Mouse (Mus musculus): ENCODE data around the gene Ppm1a. TPM values are rescaled to one million over a fixed set of nuclear protein-coding genes. Genes with fewer than 3 reads are reported as not detected.

Gene Ppm1a
- 47.3 and 57.7 TPM in 2 replicates for polyA plus RNA-seq (2015; fragmentation: Nextera tagmentation; extraction: Ambion mirVana)

- no peaks in the 10 kb centered on the region for H3K27me3 ChIP-seq
- no peaks in the 10 kb centered on the region for H3K36me3 ChIP-seq
- no peak for ATAC-seq
- WGBS: 17% methylated on average over 4 of the region's 4 CpGs
- no peak within 1 kb of the TSS for H3K27ac ChIP-seq
- H3K4me2 ChIP-seq (replicated peaks): no peak within 1 kb of the TSS
- H3K9me3 ChIP-seq: no peaks in the 10 kb centered on the region
- H3K9ac ChIP-seq (replicated peaks): no peak within 1 kb of the TSS
- no peak within 1 kb of the TSS for H3K4me3 ChIP-seq (replicated peaks)
- H3K4me1 ChIP-seq (replicated peaks): peaks cover 13% of the 10 kb centered on the region
Observed at GRCm38 (mm10) chr12:72757086-72757485, at the start of gene Ppm1a. Gene Ppm1a (plus strand): TSS chr12:72757455.

DNA sequence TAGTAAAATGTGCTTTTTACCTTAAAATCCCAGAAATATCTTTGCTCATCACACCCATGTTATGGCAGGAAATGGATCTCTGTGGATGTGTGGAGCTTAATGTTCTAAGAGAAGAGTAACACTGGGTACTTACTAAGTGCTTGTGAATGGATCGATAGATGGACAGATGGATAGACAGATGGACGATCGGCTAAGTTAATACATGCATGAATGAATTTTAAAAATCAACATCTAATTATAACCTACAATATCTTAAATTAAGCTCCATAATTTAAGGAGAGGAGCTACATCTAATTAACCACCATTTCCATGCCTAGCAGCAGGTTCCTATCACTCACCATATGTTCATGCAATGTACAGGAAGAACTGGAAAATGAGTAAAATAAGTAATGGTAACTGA, 47.3 kb upstream of the Ppm1a start:
- ATAC-seq: no peak
- WGBS: 91% methylated on average over 3 of the region's 3 CpGs

DNA sequence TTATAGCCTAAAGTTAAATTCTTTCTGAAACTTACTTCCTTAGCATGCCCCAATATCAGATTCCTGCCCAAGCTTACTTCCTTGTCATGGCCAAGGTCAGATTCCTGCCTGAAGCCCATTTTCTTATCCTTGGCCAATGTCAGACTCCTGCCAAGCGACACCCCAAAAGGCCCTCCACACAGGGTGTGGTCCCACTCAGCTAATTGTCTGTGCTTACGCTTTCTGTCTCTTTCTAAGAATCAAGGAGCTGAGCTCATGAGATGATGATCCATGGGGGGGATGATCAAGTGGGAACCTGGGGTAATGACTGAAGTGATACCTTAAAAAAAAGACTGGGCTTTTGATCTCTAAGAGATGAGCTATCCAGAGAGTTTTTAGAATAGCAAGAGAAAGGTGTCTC, 42.4 kb upstream of the Ppm1a start:
- ATAC-seq: no peak
- WGBS: 92% methylated on average over 2 of the region's 2 CpGs
- H3K4me1 ChIP-seq (replicated peaks): no peaks in the 10 kb centered on the region
- no peak overlapping the region for H3K9ac ChIP-seq (replicated peaks)
- no peak overlapping the region for H3K27ac ChIP-seq
- no peak overlapping the region for H3K4me3 ChIP-seq (replicated peaks)
- H3K36me3 ChIP-seq: no peaks in the 10 kb centered on the region
- no peaks in the 10 kb centered on the region for H3K27me3 ChIP-seq
- H3K9me3 ChIP-seq: 0 out of 2 replicates have a peak, but pooled peaks cover 6% of the 10 kb centered on the region
- H3K4me2 ChIP-seq (replicated peaks): no peak overlapping the region

More for the DNA sequence above, 47.3 kb upstream of the Ppm1a start:
- Histone ChIP-seq H3K9me3 (0 out of 2 replicates have a peak, but pooled peaks cover 6% of the 10 kb centered on the region), H3K27me3 (no peaks in the 10 kb centered on the region), H3K27ac (no peak overlapping the region), H3K4me2 (replicated peaks) (no peak overlapping the region), H3K4me1 (replicated peaks) (no peaks in the 10 kb centered on the region), H3K4me3 (replicated peaks) (no peak overlapping the region), H3K9ac (replicated peaks) (no peak overlapping the region), H3K36me3 (no peaks in the 10 kb centered on the region)

- Histone ChIP-seq H3K9me3 (0 out of 2 replicates have a peak, but pooled peaks cover 6% of the 10 kb centered on the region), H3K36me3 (no peaks in the 10 kb centered on the region), H3K9ac (replicated peaks) (no peak overlapping the region), H3K4me1 (replicated peaks) (no peaks in the 10 kb centered on the region), H3K27me3 (no peaks in the 10 kb centered on the region), H3K4me2 (replicated peaks) (no peak overlapping the region), H3K4me3 (replicated peaks) (no peak overlapping the region), H3K27ac (no peak overlapping the region)
- 99% methylated on average over 9 of the region's 9 CpGs for WGBS
- no peak for ATAC-seq
Observed at GRCm38 (mm10) chr12:72715846-72716245, 41.4 kb upstream of the Ppm1a start.

DNA sequence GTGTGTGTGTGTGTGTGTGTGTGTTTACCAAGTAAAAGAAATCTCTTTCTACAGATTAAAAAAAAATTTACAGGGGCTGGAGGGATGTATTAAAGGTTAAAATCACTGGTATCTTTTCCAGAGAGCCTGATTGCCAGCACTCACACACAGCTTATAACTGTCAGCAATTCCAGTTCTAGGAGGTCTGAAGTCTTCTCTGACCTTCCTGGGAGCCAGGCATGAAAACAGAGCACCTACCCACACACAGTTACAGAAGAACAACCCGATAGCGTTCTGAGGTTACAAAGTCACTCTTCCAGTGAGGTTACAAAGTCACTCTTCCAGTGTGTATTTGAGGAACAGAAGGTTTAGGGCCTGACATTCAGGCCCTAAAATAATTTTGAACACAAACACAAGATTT, 38.2 kb upstream of the Ppm1a start:
- WGBS: 92% methylated on average over 2 of the region's 2 CpGs
- H3K9ac ChIP-seq (replicated peaks): no peak overlapping the region
- no peak for ATAC-seq
- H3K9me3 ChIP-seq: no peaks in the 10 kb centered on the region
- H3K4me1 ChIP-seq (replicated peaks): no peaks in the 10 kb centered on the region
- H3K36me3 ChIP-seq: no peaks in the 10 kb centered on the region
- H3K27ac ChIP-seq: no peak overlapping the region
- no peaks in the 10 kb centered on the region for H3K27me3 ChIP-seq
- H3K4me2 ChIP-seq (replicated peaks): no peak overlapping the region
- H3K4me3 ChIP-seq (replicated peaks): no peak overlapping the region

DNA sequence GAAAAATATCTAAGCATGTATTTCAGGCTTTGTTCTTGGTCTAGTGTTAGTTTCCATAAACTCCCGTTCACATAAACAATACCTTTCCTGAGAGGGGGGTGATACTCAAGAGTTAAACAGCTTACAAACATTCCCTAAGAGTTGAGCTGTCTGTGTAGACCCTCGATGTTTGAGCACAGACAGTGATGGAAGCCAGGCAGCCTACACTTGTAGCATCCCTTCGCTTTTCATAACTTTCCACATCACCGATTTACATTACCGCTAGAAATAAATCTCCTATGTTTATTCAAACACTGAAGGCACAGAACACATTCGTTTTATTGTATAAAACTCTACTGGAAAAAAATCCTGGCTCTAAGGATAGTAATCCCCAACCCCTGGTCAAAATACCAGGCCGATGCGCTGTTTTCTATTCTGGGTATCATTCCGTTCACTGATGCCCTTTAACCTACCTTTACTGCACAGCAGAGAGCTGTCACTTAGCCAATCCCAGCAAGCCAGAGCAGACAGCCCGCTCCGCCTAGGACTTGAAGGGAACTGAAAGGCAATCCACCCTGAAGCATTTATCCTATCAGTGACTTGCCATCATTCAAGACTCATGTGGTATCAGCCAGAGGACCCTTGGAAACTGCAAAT, 37.7 kb upstream of the Ppm1a start:
- Histone ChIP-seq H3K9ac (replicated peaks) (no peak overlapping the region), H3K4me1 (replicated peaks) (no peaks in the 10 kb centered on the region), H3K36me3 (no peaks in the 10 kb centered on the region), H3K27ac (no peak overlapping the region), H3K4me2 (replicated peaks) (no peak overlapping the region), H3K27me3 (no peaks in the 10 kb centered on the region), H3K9me3 (no peaks in the 10 kb centered on the region), H3K4me3 (replicated peaks) (no peak overlapping the region)
- 86% methylated on average over 11 of the region's 11 CpGs for WGBS
- no peak for ATAC-seq

DNA sequence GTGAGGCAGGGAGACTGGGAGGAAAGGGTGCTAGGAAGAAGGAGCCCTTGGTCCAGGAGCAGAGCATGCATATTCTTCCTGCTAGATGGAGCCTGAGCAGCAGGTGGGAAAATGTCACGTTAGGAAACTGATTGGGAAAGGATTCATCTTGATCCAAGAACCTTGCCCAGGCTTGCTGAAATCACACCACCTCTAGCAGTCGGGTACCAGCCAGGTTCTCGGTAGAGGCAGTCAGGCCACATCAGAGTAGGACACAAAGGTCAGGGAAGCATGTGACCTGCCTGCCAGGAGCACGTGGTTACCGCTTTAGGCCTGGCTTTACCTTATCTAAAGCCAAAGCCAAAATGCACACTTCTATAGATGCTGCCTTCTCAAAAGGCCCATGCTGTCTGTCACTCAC, 35.5 kb upstream of the Ppm1a start:
- 89% methylated on average over 5 of the region's 5 CpGs for WGBS
- Histone ChIP-seq H3K27ac (no peak overlapping the region), H3K4me2 (replicated peaks) (no peak overlapping the region), H3K4me3 (replicated peaks) (no peak overlapping the region), H3K4me1 (replicated peaks) (no peaks in the 10 kb centered on the region), H3K36me3 (no peaks in the 10 kb centered on the region), H3K27me3 (no peaks in the 10 kb centered on the region), H3K9me3 (no peaks in the 10 kb centered on the region), H3K9ac (replicated peaks) (no peak overlapping the region)
- ATAC-seq: no peak

DNA sequence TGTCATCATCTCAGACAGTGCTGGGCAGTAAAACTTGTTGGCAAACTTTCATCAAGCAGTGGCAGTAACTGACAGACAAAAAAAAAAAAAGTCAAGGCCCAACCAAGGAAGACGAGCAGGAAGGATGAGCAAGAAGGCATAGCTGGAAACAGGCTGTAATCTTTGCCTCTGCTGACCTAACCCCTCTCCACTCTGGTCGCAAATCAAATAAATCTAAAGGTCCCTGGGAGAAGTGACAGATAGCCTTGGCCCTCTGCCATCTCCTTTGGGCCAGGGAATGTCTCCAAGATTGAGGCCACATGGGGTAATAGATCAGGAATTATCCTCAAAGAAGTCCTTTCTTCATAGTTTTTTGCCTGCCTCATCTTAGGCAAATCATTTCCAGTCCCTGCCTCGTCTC, 33.3 kb upstream of the Ppm1a start:
- 75% methylated on average over 3 of the region's 3 CpGs for WGBS
- Histone ChIP-seq H3K4me1 (replicated peaks) (no peaks in the 10 kb centered on the region), H3K9ac (replicated peaks) (no peak overlapping the region), H3K36me3 (no peaks in the 10 kb centered on the region), H3K27ac (no peak overlapping the region), H3K4me2 (replicated peaks) (no peak overlapping the region), H3K27me3 (no peaks in the 10 kb centered on the region), H3K9me3 (no peaks in the 10 kb centered on the region), H3K4me3 (replicated peaks) (no peak overlapping the region)
- ATAC-seq: no peak

DNA sequence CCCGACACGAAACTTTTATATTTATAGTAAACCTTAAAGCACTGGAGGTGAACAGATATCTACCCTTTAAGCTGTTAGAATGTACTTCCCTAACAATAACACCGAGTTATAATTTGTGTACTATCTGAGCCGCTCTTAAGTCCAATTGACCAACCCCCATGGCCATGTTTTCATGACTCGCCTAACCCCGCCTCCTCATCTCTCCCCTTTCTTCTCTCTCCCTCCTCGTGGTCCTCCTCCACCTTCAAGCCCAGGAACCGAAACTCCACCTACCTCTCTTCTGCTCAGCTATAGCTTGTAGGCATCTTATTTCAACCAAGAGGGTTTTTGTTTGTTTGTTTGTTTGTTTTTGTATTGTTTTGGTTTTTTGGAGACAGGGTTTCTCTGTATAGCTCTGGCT, 30.2 kb upstream of the Ppm1a start:
- WGBS: 85% methylated on average over 8 of the region's 8 CpGs
- no peak for ATAC-seq
- no peaks in the 10 kb centered on the region for H3K4me1 ChIP-seq (replicated peaks)
- H3K4me3 ChIP-seq (replicated peaks): no peak overlapping the region
- H3K27ac ChIP-seq: no peak overlapping the region
- H3K36me3 ChIP-seq: no peaks in the 10 kb centered on the region
- H3K9ac ChIP-seq (replicated peaks): no peak overlapping the region
- H3K9me3 ChIP-seq: no peaks in the 10 kb centered on the region
- no peak overlapping the region for H3K4me2 ChIP-seq (replicated peaks)
- no peaks in the 10 kb centered on the region for H3K27me3 ChIP-seq

DNA sequence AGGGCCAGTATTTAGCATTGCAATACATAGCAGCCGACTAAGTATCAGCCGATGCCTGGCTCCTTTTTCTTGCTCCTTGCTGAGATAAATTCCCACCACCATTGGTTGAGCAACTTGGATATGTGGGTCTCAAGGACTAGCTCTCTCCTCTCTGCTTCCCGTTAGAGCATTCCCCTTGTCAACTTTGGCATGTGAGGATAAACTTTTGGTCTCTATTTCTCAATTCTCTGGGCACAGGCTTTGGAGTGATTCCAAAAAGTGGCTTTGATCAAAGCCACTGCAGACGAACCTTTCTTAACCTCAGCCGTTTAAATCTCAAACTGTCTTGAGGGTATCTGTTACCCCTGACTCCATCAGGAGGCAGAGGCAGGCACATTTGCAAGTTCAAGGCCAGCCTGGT, 29.6 kb upstream of the Ppm1a start:
- Histone ChIP-seq H3K27me3 (no peaks in the 10 kb centered on the region), H3K27ac (no peak overlapping the region), H3K9me3 (no peaks in the 10 kb centered on the region), H3K4me2 (replicated peaks) (no peak overlapping the region), H3K4me3 (replicated peaks) (no peak overlapping the region), H3K36me3 (no peaks in the 10 kb centered on the region), H3K9ac (replicated peaks) (no peak overlapping the region), H3K4me1 (replicated peaks) (no peaks in the 10 kb centered on the region)
- WGBS: 81% methylated on average over 5 of the region's 5 CpGs
- no peak for ATAC-seq

- Histone ChIP-seq H3K27ac (no peak overlapping the region), H3K4me1 (replicated peaks) (no peaks in the 10 kb centered on the region), H3K4me3 (replicated peaks) (no peak overlapping the region), H3K4me2 (replicated peaks) (no peak overlapping the region), H3K27me3 (no peaks in the 10 kb centered on the region), H3K36me3 (no peaks in the 10 kb centered on the region), H3K9me3 (no peaks in the 10 kb centered on the region), H3K9ac (replicated peaks) (no peak overlapping the region)
- ATAC-seq: no peak
- WGBS: 27% methylated on average over 2 of the region's 2 CpGs
Observed at GRCm38 (mm10) chr12:72734112-72734511, 23.1 kb upstream of the Ppm1a start.

DNA sequence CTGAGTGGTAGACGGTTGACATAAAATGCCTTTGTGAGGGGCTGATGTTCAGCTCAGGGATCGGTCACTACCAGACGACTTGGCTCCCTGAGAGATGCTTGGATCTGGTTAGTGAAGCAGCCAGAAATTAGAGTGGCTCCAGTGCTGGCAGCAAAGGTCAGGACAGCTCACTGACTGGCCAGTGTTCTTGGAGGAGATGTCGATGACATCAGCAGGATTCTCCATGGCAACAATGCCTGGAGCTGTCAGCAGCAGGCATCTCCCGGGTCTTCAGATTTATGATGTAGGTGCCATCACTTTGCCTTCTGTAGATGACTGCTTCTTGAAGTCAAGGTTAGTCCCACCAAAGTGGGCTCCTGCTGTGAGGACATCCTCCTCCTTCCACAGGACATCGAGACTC, 16.1 kb upstream of the Ppm1a start:
- no peak for ATAC-seq
- H3K9me3 ChIP-seq: no peaks in the 10 kb centered on the region
- no peak overlapping the region for H3K4me2 ChIP-seq (replicated peaks)

DNA sequence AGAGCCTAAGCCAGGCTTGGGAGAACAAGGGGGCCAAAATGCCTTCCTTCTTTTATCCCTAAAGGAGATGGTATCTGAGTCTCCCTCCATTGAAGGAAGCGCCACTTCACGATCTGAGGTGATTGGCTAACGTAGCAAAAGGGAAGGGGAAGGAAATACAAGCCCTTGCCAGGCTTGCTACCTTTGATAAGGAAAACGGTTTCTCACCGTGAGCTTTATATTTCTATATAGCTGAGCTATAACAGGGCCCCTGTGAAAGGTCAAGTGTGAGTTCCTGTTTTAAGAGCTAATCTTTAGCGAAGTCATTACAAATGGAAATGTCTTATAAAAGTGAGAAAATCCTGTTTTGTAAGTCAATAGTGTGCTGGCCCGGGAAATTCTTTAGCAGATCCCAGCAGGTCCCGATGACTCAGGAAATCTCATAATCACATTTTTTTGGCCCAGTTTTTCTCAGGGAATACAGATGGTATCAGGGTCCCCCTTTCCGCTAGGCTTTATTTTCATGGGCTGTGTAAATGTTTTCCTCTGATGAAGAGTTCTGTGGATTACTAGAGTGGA, 12.4 kb upstream of the Ppm1a start:
- Histone ChIP-seq H3K4me3 (replicated peaks) (no peak overlapping the region), H3K9ac (replicated peaks) (no peak overlapping the region), H3K4me2 (replicated peaks) (no peak overlapping the region), H3K4me1 (replicated peaks) (0 out of 2 replicates have a peak, but pooled peaks cover 9% of the 10 kb centered on the region), H3K27ac (no peak overlapping the region), H3K27me3 (no peaks in the 10 kb centered on the region), H3K9me3 (no peaks in the 10 kb centered on the region), H3K36me3 (no peaks in the 10 kb centered on the region)
- no peak for ATAC-seq
- 38% methylated on average over 9 of the region's 9 CpGs for WGBS

More for the DNA sequence above, 16.1 kb upstream of the Ppm1a start:
- 82% methylated on average over 6 of the region's 6 CpGs for WGBS
- Histone ChIP-seq H3K4me1 (replicated peaks) (0 out of 2 replicates have a peak, but pooled peaks cover 9% of the 10 kb centered on the region), H3K27ac (no peak overlapping the region), H3K27me3 (no peaks in the 10 kb centered on the region), H3K4me3 (replicated peaks) (no peak overlapping the region), H3K9ac (replicated peaks) (no peak overlapping the region), H3K36me3 (no peaks in the 10 kb centered on the region)
